Mouse (Mus musculus): ENCODE measurements at regions not wholly inside any gene's neighbourhood (a gene's known extent, or its start where the extent isn't known, plus 50 kb on each side); places are given as distances from the start of the nearest gene placed in this dataset.

- no peak for DNase-seq (ENCODE audit: low spot score in 2 of 2)
Observed at GRCm38 (mm10) chr5:119058231-119058851, 497.9 kb downstream of the Med13l start.

GRCm38 (mm10) chr5:119059223-119059622 is 498.7 kb downstream of the Med13l start:
- no peak for DNase-seq (ENCODE audit: low spot score in 2 of 2)

- DNase-seq (ENCODE audit: low spot score in 2 of 2): no peak
Observed at GRCm38 (mm10) chr5:119060886-119061285, 500.4 kb downstream of the Med13l start.

- no peak for DNase-seq (ENCODE audit: low spot score in 2 of 2)
Observed at GRCm38 (mm10) chr5:119062478-119062877, 502.0 kb downstream of the Med13l start.

- no peak for DNase-seq (ENCODE audit: low spot score in 2 of 2)
Observed at GRCm38 (mm10) chr5:119066666-119067065, 506.2 kb downstream of the Med13l start.

- DNase-seq (ENCODE audit: low spot score in 2 of 2): peak; percentile 47 to 72
Observed at GRCm38 (mm10) chr5:119069765-119070333, 509.4 kb downstream of the Med13l start.

GRCm38 (mm10) chr5:119072712-119073111 is 512.2 kb downstream of the Med13l start:
- no peak for DNase-seq (ENCODE audit: low spot score in 2 of 2)

- DNase-seq (ENCODE audit: low spot score in 2 of 2): no peak
Observed at GRCm38 (mm10) chr5:119080747-119081146, 520.3 kb downstream of the Med13l start.

- DNase-seq (ENCODE audit: low spot score in 2 of 2): no peak
Observed at GRCm38 (mm10) chr5:119082895-119083294, 522.4 kb downstream of the Med13l start.

GRCm38 (mm10) chr5:119097576-119098193 is 537.2 kb downstream of the Med13l start:
- DNase-seq (ENCODE audit: low spot score in 2 of 2): no peak

- no peak for DNase-seq (ENCODE audit: low spot score in 2 of 2)
Observed at GRCm38 (mm10) chr5:119099817-119100216, 539.3 kb downstream of the Med13l start.

GRCm38 (mm10) chr5:119103503-119103902 is 543.0 kb downstream of the Med13l start:
- DNase-seq (ENCODE audit: low spot score in 2 of 2): no peak

GRCm38 (mm10) chr5:119107898-119108297 is 547.4 kb downstream of the Med13l start:
- no peak for DNase-seq (ENCODE audit: low spot score in 2 of 2)

GRCm38 (mm10) chr5:119109501-119109900 is 549.0 kb downstream of the Med13l start:
- no peak for DNase-seq (ENCODE audit: low spot score in 2 of 2)

GRCm38 (mm10) chr5:119114074-119114473 is 553.6 kb downstream of the Med13l start:
- no peak for DNase-seq (ENCODE audit: low spot score in 2 of 2)

- DNase-seq (ENCODE audit: low spot score in 2 of 2): no peak
Observed at GRCm38 (mm10) chr5:119125745-119126144, 544.7 kb upstream of the Tbx3 start.

GRCm38 (mm10) chr5:119130176-119130575 is 540.3 kb upstream of the Tbx3 start:
- DNase-seq (ENCODE audit: low spot score in 2 of 2): peak; percentile 69 to 83

- DNase-seq (ENCODE audit: low spot score in 2 of 2): no peak
Observed at GRCm38 (mm10) chr5:119131461-119131860, 539.0 kb upstream of the Tbx3 start.

GRCm38 (mm10) chr5:119133378-119133777 is 537.1 kb upstream of the Tbx3 start:
- no peak for DNase-seq (ENCODE audit: low spot score in 2 of 2)

GRCm38 (mm10) chr5:119136916-119137315 is 533.6 kb upstream of the Tbx3 start:
- DNase-seq (ENCODE audit: low spot score in 2 of 2): peak in 1 of 2 experiments; percentile 39

GRCm38 (mm10) chr5:119137409-119137808 is 533.1 kb upstream of the Tbx3 start:
- DNase-seq (ENCODE audit: low spot score in 2 of 2): peak in 1 of 2 experiments; percentile 30

GRCm38 (mm10) chr5:119137821-119138221 is 532.6 kb upstream of the Tbx3 start:
- DNase-seq (ENCODE audit: low spot score in 2 of 2): peak; percentile 37 to 58

GRCm38 (mm10) chr5:119138293-119138692 is 532.2 kb upstream of the Tbx3 start:
- DNase-seq (ENCODE audit: low spot score in 2 of 2): peak in 1 of 2 experiments; percentile 43

Data from urinary bladder, adult 18-20 months (tissue).